Mouse (Mus musculus) lung, adult 2 months (tissue): Measurements from ENCODE around the gene Myl6b.

Source experiments
- CTCF ChIP-seq: fragments of 200-500 bp; IDR thresholded peaks from 2 replicates; pipeline ENCODE4 v1.5.1; 2011; ENCODE audit warnings: mild to moderate bottlenecking, low read length, control low read depth; ENCODE audit not compliant: insufficient read depth
- POLR2A ChIP-seq: fragments of 200-500 bp; IDR thresholded peaks from 2 replicates; pipeline ENCODE4 v1.6.1; 2011; ENCODE audit warnings: low read depth, mild to moderate bottlenecking, control low read depth, low read length, borderline replicate concordance; ENCODE audit errors: extremely low read depth

- TF ChIP-seq CTCF, result no peak
- no peak for TF ChIP-seq POLR2A
Measured at GRCm38 (mm10) chr10:128545570-128545898, 47.0 kb upstream of the Myl6b start.
